ENCODE assay signal across 9 mouse cellular contexts in the genomic region with DNA sequence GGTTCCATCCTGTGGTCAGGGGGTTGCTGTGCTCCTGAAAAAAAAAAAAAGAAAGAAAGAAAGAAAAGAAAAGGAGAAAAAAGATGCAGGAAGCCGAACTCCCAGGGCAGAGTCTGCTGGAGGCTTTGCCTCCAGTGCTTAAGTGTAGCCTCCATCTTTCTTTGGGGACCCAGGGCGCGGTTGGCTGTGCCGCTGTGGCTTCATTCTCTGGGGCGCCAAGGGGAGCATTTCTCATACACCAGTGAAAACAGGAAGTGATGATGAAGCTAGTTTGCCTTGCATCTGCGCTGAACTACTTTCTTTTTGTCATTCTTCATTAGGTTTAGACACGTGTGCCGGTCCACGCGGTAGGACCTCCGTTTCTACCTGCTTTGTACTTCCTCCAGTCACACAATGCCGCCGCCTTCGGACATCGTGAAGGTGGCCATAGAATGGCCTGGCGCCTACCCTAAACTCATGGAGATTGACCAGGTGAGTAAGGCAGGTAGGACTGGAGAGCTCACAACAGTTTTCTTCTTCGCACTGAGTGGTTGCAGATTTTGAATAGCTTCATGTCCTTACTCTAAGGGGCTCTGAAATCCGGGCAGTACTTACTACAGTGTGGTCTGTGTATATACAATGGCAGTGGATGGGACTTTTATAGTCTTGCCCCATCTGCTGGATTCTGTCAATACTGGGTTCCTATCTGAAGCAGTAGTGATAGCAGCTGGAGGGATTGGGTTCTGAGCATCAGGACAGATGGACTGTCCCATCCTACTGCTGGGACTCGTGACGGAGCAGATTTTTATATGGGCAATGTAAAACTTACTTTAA.
DNase-seq lines count a peak whose midpoint lies in the region; ATAC-seq and TF ChIP-seq lines count a peak whose summit lies in the region.
"Had no signal": no experiment of that assay in that cellular context is flagged by ENCODE, and none has a peak within 500 bp of the region (broad histone marks: within the 10 kb centered on the region; RNA-seq: fewer than 3 reads in every experiment).

No protein-coding gene starts in this region.

- DNase-seq in heart, postnatal 4 days: no peak
- DNase-seq in lung, postnatal 0 days (ENCODE audit: low spot score): peak; percentile 70
- peak; percentile 77 for DNase-seq in thymus, adult 2 months
- DNase-seq in forebrain, embryonic 14.5 days (ENCODE audit: low spot score): no peak
- DNase-seq in embryo, embryonic 9.5 days (ENCODE audit: extremely low spot score): no peak

- no peaks in the 10 kb centered on the region for H3K27me3 ChIP-seq in heart, embryonic 15.5 days
- H3K27me3 ChIP-seq in lung, postnatal 0 days (replicated peaks; ENCODE audit: insufficient read depth, low read length): no peaks in the 10 kb centered on the region
- no peaks in the 10 kb centered on the region for H3K27me3 ChIP-seq in thymus, adult 2 months (ENCODE audit: control insufficient read depth, insufficient read depth, low read length)
- no peaks in the 10 kb centered on the region for H3K27me3 ChIP-seq in forebrain, embryonic 12.5 days
- H3K27me3 ChIP-seq in forebrain, embryonic 14.5 days (replicated peaks; ENCODE audit: control insufficient read depth, insufficient read depth, low read length): no peaks in the 10 kb centered on the region
- H3K27me3 ChIP-seq: hindbrain, embryonic 15.5 days had no signal

- no peaks in the 10 kb centered on the region for H3K9me3 ChIP-seq in heart, embryonic 15.5 days (replicated peaks)
- no peaks in the 10 kb centered on the region for H3K9me3 ChIP-seq in lung, postnatal 0 days (ENCODE audit: low read length)
- no peaks in the 10 kb centered on the region for H3K9me3 ChIP-seq in forebrain, embryonic 12.5 days
- no peaks in the 10 kb centered on the region for H3K9me3 ChIP-seq in forebrain, embryonic 14.5 days (replicated peaks; ENCODE audit: control insufficient read depth, low read length)
- H3K9me3 ChIP-seq: hindbrain, embryonic 15.5 days had no signal

- 83% methylated on average over 20 of the region's 20 CpGs for WGBS in heart, embryonic 15.5 days
- WGBS in lung, postnatal 0 days: 69% methylated on average over 20 of the region's 20 CpGs
- 6% methylated on average over 20 of the region's 20 CpGs for WGBS in thymus, adult 2 months
- 94% methylated on average over 20 of the region's 20 CpGs for WGBS in forebrain, embryonic 12.5 days
- 94% methylated on average over 20 of the region's 20 CpGs for WGBS in forebrain, embryonic 14.5 days

- TF ChIP-seq CTCF in lung, postnatal 0 days (IDR thresholded peaks at IDR 0.05): peak; percentile 24
- no peak for TF ChIP-seq CTCF in thymus, adult 2 months (IDR thresholded peaks at IDR 0.05; ENCODE audit: borderline replicate concordance, control insufficient read depth, extremely low read depth, insufficient read depth, low read length, poor library complexity)

- 0 out of 2 replicates have a peak, but pooled peaks have one; percentile 5 for TF ChIP-seq EP300 in lung, postnatal 0 days (IDR thresholded peaks at IDR 0.05)

- H3K27ac ChIP-seq in heart, embryonic 15.5 days: peak overlapping the region; percentile 56; the same call in 1 of the 2 replicates
- H3K27ac ChIP-seq in lung, postnatal 0 days (ENCODE audit: low read length): peak overlapping the region; percentile 63; the same call in 1 of the 2 replicates
- peak overlapping the region; percentile 97 for H3K27ac ChIP-seq in thymus, adult 2 months (ENCODE audit: control insufficient read depth, insufficient read depth, low read length)
- H3K27ac ChIP-seq in forebrain, embryonic 12.5 days: no peak overlapping the region
- no peak overlapping the region for H3K27ac ChIP-seq in forebrain, embryonic 14.5 days (ENCODE audit: low read depth, low read length)
- H3K27ac ChIP-seq: hindbrain, embryonic 15.5 days had no signal

- H3K4me3 ChIP-seq in heart, embryonic 15.5 days: peak overlapping the region; percentile 11; the same call in 1 of the 2 replicates
- 0 out of 2 replicates have a peak overlapping the region, but pooled peaks have one; percentile 6 for H3K4me3 ChIP-seq in lung, postnatal 0 days (ENCODE audit: low read depth, low read length)
- peak overlapping the region; percentile 60 for H3K4me3 ChIP-seq in thymus, adult 2 months (ENCODE audit: control insufficient read depth, insufficient read depth, low read length)
- no peak overlapping the region for H3K4me3 ChIP-seq in forebrain, embryonic 12.5 days (replicated peaks)
- H3K4me3 ChIP-seq in forebrain, embryonic 14.5 days (ENCODE audit: low read depth, low read length): no peak overlapping the region
- H3K4me3 ChIP-seq: hindbrain, embryonic 15.5 days had no signal

- H3K9ac ChIP-seq in heart, embryonic 15.5 days: no peak overlapping the region
- H3K9ac ChIP-seq in lung, postnatal 0 days (replicated peaks; ENCODE audit: low read depth): no peak overlapping the region
- no peak overlapping the region for H3K9ac ChIP-seq in forebrain, embryonic 12.5 days
- H3K9ac ChIP-seq in forebrain, embryonic 14.5 days (ENCODE audit: low read length): no peak overlapping the region
- H3K9ac ChIP-seq: hindbrain, embryonic 15.5 days had no signal

- ATAC-seq in heart, embryonic 15.5 days (replicated peaks; ENCODE audit: insufficient number of reproducible peaks, insufficient read depth, low FRiP score, low read depth): no peak
- ATAC-seq in granulocyte monocyte progenitor cell, adult 5-6 weeks (replicated peaks; ENCODE audit: poor library complexity, severe bottlenecking): peak; percentile 60
- no peak for ATAC-seq in lung, postnatal 0 days
- no peak for ATAC-seq in forebrain, embryonic 12.5 days (ENCODE audit: low FRiP score)
- ATAC-seq in forebrain, embryonic 14.5 days: no peak

- H3K4me2 ChIP-seq in heart, embryonic 15.5 days: peak overlapping the region; percentile 20; the same call in 1 of the 2 replicates
- peak overlapping the region; percentile 43 for H3K4me2 ChIP-seq in lung, postnatal 0 days (replicated peaks; ENCODE audit: low read depth, low read length)
- no peak overlapping the region for H3K4me2 ChIP-seq in forebrain, embryonic 12.5 days
- H3K4me2 ChIP-seq in forebrain, embryonic 14.5 days (ENCODE audit: low read length): no peak overlapping the region
- H3K4me2 ChIP-seq: hindbrain, embryonic 15.5 days had no signal

- peaks cover 29% of the 10 kb centered on the region for H3K4me1 ChIP-seq in heart, embryonic 15.5 days (replicated peaks)
- peaks cover 23% of the 10 kb centered on the region; the same call in 1 of the 2 replicates for H3K4me1 ChIP-seq in lung, postnatal 0 days (ENCODE audit: insufficient read depth, low read depth, low read length)
- peaks cover 24% of the 10 kb centered on the region for H3K4me1 ChIP-seq in thymus, adult 2 months (replicated peaks; ENCODE audit: control insufficient read depth, insufficient read depth, low read length)
- peaks cover 28% of the 10 kb centered on the region for H3K4me1 ChIP-seq in forebrain, embryonic 12.5 days
- peaks cover 22% of the 10 kb centered on the region for H3K4me1 ChIP-seq in forebrain, embryonic 14.5 days (ENCODE audit: control insufficient read depth, insufficient read depth, low read length)

- no peaks in the 10 kb centered on the region for H3K36me3 ChIP-seq in heart, embryonic 15.5 days
- H3K36me3 ChIP-seq in lung, postnatal 0 days (ENCODE audit: insufficient read depth, low read length): 0 out of 2 replicates have a peak, but pooled peaks cover 11% of the 10 kb centered on the region
- peaks cover 6% of the 10 kb centered on the region; the same call in 1 of the 2 replicates for H3K36me3 ChIP-seq in thymus, adult 2 months (ENCODE audit: control insufficient read depth, insufficient read depth, low read length)
- no peaks in the 10 kb centered on the region for H3K36me3 ChIP-seq in forebrain, embryonic 12.5 days (replicated peaks)
- H3K36me3 ChIP-seq in forebrain, embryonic 14.5 days (ENCODE audit: control insufficient read depth, insufficient read depth, low read length): no peaks in the 10 kb centered on the region
- H3K36me3 ChIP-seq: hindbrain, embryonic 15.5 days had no signal

- no peak for TF ChIP-seq POLR2A in thymus, adult 2 months (IDR thresholded peaks at IDR 0.05; ENCODE audit: control insufficient read depth, extremely low read depth, insufficient read depth, low read length, poor library complexity)

Comparison
In these comparisons a context has a peak if more than half of its experiments do, and no peak if none do; other contexts are left out.
1. H3K27ac ChIP-seq: peak in heart, embryonic 15.5 days (single experiment), lung, postnatal 0 days (single experiment) and thymus, adult 2 months (single experiment); none in forebrain, embryonic 12.5 days (single experiment) and forebrain, embryonic 14.5 days (single experiment).
2. H3K4me2 ChIP-seq: peak in heart, embryonic 15.5 days (single experiment) and lung, postnatal 0 days (single experiment); none in forebrain, embryonic 12.5 days (single experiment) and forebrain, embryonic 14.5 days (single experiment).
3. H3K4me3 ChIP-seq: peak in heart, embryonic 15.5 days (single experiment), lung, postnatal 0 days (single experiment) and thymus, adult 2 months (single experiment); none in forebrain, embryonic 12.5 days (single experiment) and forebrain, embryonic 14.5 days (single experiment).
4. DNase-seq: peak in lung, postnatal 0 days (single experiment) and thymus, adult 2 months (single experiment); none in heart, postnatal 4 days (single experiment), forebrain, embryonic 14.5 days (single experiment) and embryo, embryonic 9.5 days (single experiment).